Mouse (Mus musculus) neural tube, embryonic 12.5 days (tissue): ENCODE measurements around the gene Mrpl28. TPM values are rescaled to one million over a fixed set of nuclear protein-coding genes. Genes with fewer than 3 reads are reported as not detected.
"Not testable (repeated sequence)": the region's sequence is repeated elsewhere in the genome, so short reads cannot be mapped to it uniquely, and the experiment has no call there.

Experiments
- ATAC-seq: fragments of 200-750 bp; cut with Nextera tagmentation; 2 replicates; pipeline ENCODE4 v1.8.0; 2017; ENCODE audit warnings: low read depth, mild to moderate bottlenecking, moderate TSS enrichment, moderate library complexity; ENCODE audit not compliant: low FRiP score
- H3K27ac ChIP-seq: fragments of 300-500 bp; sonication (generic); 2 replicates; pipeline ENCODE4 v1.5.1; 2016
- H3K27me3 ChIP-seq: fragments of 300-500 bp; sonication (generic); replicated peaks from 2 replicates; pipeline ENCODE4 v1.6.1; 2016; ENCODE audit warnings: mild to moderate bottlenecking
- H3K36me3 ChIP-seq: fragments of 300-500 bp; sonication (generic); 2 replicates; pipeline ENCODE4 v1.6.1; 2016; ENCODE audit warnings: mild to moderate bottlenecking
- H3K4me1 ChIP-seq: fragments of 300-500 bp; sonication (generic); 2 replicates; pipeline ENCODE4 v1.6.1; 2016
- H3K4me2 ChIP-seq: fragments of 300-500 bp; sonication (generic); replicated peaks from 2 replicates; pipeline ENCODE4 v1.6.1; 2016; ENCODE audit warnings: mild to moderate bottlenecking
- H3K4me3 ChIP-seq: fragments of 300-500 bp; sonication (generic); 2 replicates; pipeline ENCODE4 v1.5.1; 2016
- H3K9ac ChIP-seq: fragments of 300-500 bp; sonication (generic); 2 replicates; pipeline ENCODE4 v1.6.1; 2016; ENCODE audit warnings: mild to moderate bottlenecking
- H3K9me3 ChIP-seq: fragments of 300-500 bp; sonication (generic); 2 replicates; pipeline ENCODE4 v1.6.1; 2016; ENCODE audit warnings: mild to moderate bottlenecking
- WGBS: fragments of 180-500 bp; shearing (Covaris S2); methylation state at CpG from one replicate; pipeline ENCODE4 v1.1.7; 2016; 5-methylcytosine and 5-hydroxymethylcytosine counted together
- polyA plus RNA-seq: library from polyadenylated mRNA; unstranded; fragments of >200 nt; fragmentation: Nextera tagmentation; extraction: Ambion mirVana; gene quantifications from 2 replicates; pipeline ENCODE4 v1.2.1, GENCODE M21; 2016

Gene Mrpl28
- 190 and 200 TPM in 2 replicates for polyA plus RNA-seq

GRCm38 (mm10) chr17:26123267-26123684 lies at the start of gene Mrpl28:
Mrpl28 (plus strand) TSS chr17:26123500.
- Histone ChIP-seq H3K27me3 (0 out of 2 replicates have a peak, but pooled peaks cover 9% of the 10 kb centered on the region), H3K27ac (no peak within 1 kb of the TSS), H3K9ac (peak within 1 kb of the TSS; percentile 77), H3K4me3 (peak within 1 kb of the TSS; percentile 89), H3K36me3 (peaks cover 31% of the 10 kb centered on the region), H3K9me3 (no peaks in the 10 kb centered on the region), H3K4me1 (peaks cover 15% of the 10 kb centered on the region), H3K4me2 (peak within 1 kb of the TSS; percentile 92)
- ATAC-seq: peak; percentile 68
- WGBS: under 1% methylated on average over 32 of the region's 32 CpGs

GRCm38 (mm10) chr17:26075246-26075645 lies 48.1 kb upstream of the Mrpl28 start:
- no peaks in the 10 kb centered on the region for H3K36me3 ChIP-seq
- H3K4me3 ChIP-seq: no peak overlapping the region
- peaks cover 7% of the 10 kb centered on the region for H3K27me3 ChIP-seq
- no peaks in the 10 kb centered on the region for H3K4me1 ChIP-seq
- H3K9me3 ChIP-seq: no peaks in the 10 kb centered on the region
- no peak overlapping the region for H3K27ac ChIP-seq
- 62% methylated on average over 3 of the region's 3 CpGs for WGBS
- no peak for ATAC-seq
- no peak overlapping the region for H3K9ac ChIP-seq
- H3K4me2 ChIP-seq: no peak overlapping the region

- Histone ChIP-seq H3K27ac (no peak overlapping the region), H3K36me3 (peaks cover 8% of the 10 kb centered on the region; the same call in 1 of the 2 replicates), H3K27me3 (no peaks in the 10 kb centered on the region), H3K4me3 (no peak overlapping the region), H3K9ac (no peak overlapping the region), H3K4me1 (no peaks in the 10 kb centered on the region), H3K9me3 (no peaks in the 10 kb centered on the region), H3K4me2 (no peak overlapping the region)
- 76% methylated on average over 2 of the region's 2 CpGs for WGBS
- no peak for ATAC-seq
Measured at GRCm38 (mm10) chr17:26078851-26079250, 44.4 kb upstream of the Mrpl28 start.

GRCm38 (mm10) chr17:26080867-26081266 lies 42.4 kb upstream of the Mrpl28 start:
- H3K4me1 ChIP-seq: no peaks in the 10 kb centered on the region
- no peak for ATAC-seq
- peaks cover 8% of the 10 kb centered on the region; the same call in 1 of the 2 replicates for H3K36me3 ChIP-seq
- no peak overlapping the region for H3K4me2 ChIP-seq
- no peaks in the 10 kb centered on the region for H3K9me3 ChIP-seq
- WGBS: 49% methylated on average over 2 of the region's 2 CpGs
- no peak overlapping the region for H3K4me3 ChIP-seq
- no peak overlapping the region for H3K9ac ChIP-seq
- no peaks in the 10 kb centered on the region for H3K27me3 ChIP-seq
- H3K27ac ChIP-seq: no peak overlapping the region

- no peak overlapping the region for H3K9ac ChIP-seq
- no peaks in the 10 kb centered on the region for H3K4me1 ChIP-seq
- H3K9me3 ChIP-seq: no peaks in the 10 kb centered on the region
- no peak overlapping the region for H3K4me3 ChIP-seq
- ATAC-seq: no peak
- no peak overlapping the region for H3K27ac ChIP-seq
- H3K36me3 ChIP-seq: peaks cover 6% of the 10 kb centered on the region
- WGBS: 93% methylated on average over 9 of the region's 9 CpGs
- H3K27me3 ChIP-seq: no peaks in the 10 kb centered on the region
- no peak overlapping the region for H3K4me2 ChIP-seq
Measured at GRCm38 (mm10) chr17:26087059-26087564, 36.2 kb upstream of the Mrpl28 start.

- WGBS: 2% methylated on average over 32 of the region's 32 CpGs
- H3K9ac ChIP-seq: peak within 1 kb of the TSS; percentile 69
- peaks cover 4% of the 10 kb centered on the region; the same call in 1 of the 2 replicates for H3K36me3 ChIP-seq
- H3K9me3 ChIP-seq: no peaks in the 10 kb centered on the region
- peak within 1 kb of the TSS; percentile 84 for H3K4me2 ChIP-seq
- ATAC-seq: peak; percentile 68
- peak within 1 kb of the TSS; percentile 26; the same call in 1 of the 2 replicates for H3K27ac ChIP-seq
- H3K4me3 ChIP-seq: peak within 1 kb of the TSS; percentile 50
- no peaks in the 10 kb centered on the region for H3K27me3 ChIP-seq
- no peaks in the 10 kb centered on the region for H3K4me1 ChIP-seq
Measured at GRCm38 (mm10) chr17:26089905-26090632, 33.2 kb upstream of the Mrpl28 start, which contains the start of gene Decr2. Decr2 (minus strand) TSS chr17:26090337.

GRCm38 (mm10) chr17:26094531-26095110 lies 28.7 kb upstream of the Mrpl28 start:
- WGBS: 29% methylated on average over 9 of the region's 9 CpGs
- no peaks in the 10 kb centered on the region for H3K9me3 ChIP-seq
- no peak for ATAC-seq
- no peak overlapping the region for H3K27ac ChIP-seq
- H3K4me2 ChIP-seq: peak overlapping the region; percentile 87
- H3K9ac ChIP-seq: peak overlapping the region; percentile 78
- H3K4me3 ChIP-seq: peak overlapping the region; percentile 56
- H3K36me3 ChIP-seq: peaks cover 4% of the 10 kb centered on the region; the same call in 1 of the 2 replicates
- H3K27me3 ChIP-seq: no peaks in the 10 kb centered on the region
- H3K4me1 ChIP-seq: no peaks in the 10 kb centered on the region

GRCm38 (mm10) chr17:26095121-26095740 lies 28.1 kb upstream of the Mrpl28 start, which contains the start of gene Nme4:
Nme4 (minus strand) TSS chr17:26095602.
- peak within 1 kb of the TSS; percentile 78 for H3K9ac ChIP-seq
- no peak within 1 kb of the TSS for H3K27ac ChIP-seq
- H3K27me3 ChIP-seq: no peaks in the 10 kb centered on the region
- peaks cover 4% of the 10 kb centered on the region; the same call in 1 of the 2 replicates for H3K36me3 ChIP-seq
- H3K4me2 ChIP-seq: peak within 1 kb of the TSS; percentile 87
- WGBS: 3% methylated on average over 47 of the region's 47 CpGs
- H3K9me3 ChIP-seq: no peaks in the 10 kb centered on the region
- peak within 1 kb of the TSS; percentile 56 for H3K4me3 ChIP-seq
- peak; percentile 64 for ATAC-seq
- H3K4me1 ChIP-seq: no peaks in the 10 kb centered on the region

GRCm38 (mm10) chr17:26098461-26098860 lies 24.8 kb upstream of the Mrpl28 start:
- Histone ChIP-seq H3K27me3 (no peaks in the 10 kb centered on the region), H3K4me1 (no peaks in the 10 kb centered on the region), H3K9ac (no peak overlapping the region), H3K27ac (no peak overlapping the region), H3K36me3 (no peaks in the 10 kb centered on the region), H3K9me3 (no peaks in the 10 kb centered on the region), H3K4me2 (no peak overlapping the region), H3K4me3 (no peak overlapping the region)
- ATAC-seq: no peak
- WGBS: 91% methylated on average over 7 of the region's 7 CpGs

- not testable (repeated sequence) for ATAC-seq
- 60% methylated on average over 3 of the region's 3 CpGs for WGBS
Measured at GRCm38 (mm10) chr17:26099316-26099715, 24.0 kb upstream of the Mrpl28 start.

GRCm38 (mm10) chr17:26100166-26100565 lies 23.1 kb upstream of the Mrpl28 start:
- no peak for ATAC-seq
- 54% methylated on average over 2 of the region's 2 CpGs for WGBS

More at GRCm38 (mm10) chr17:26099316-26099715, 24.0 kb upstream of the Mrpl28 start:
- not testable (repeated sequence) for H3K4me1 ChIP-seq, H3K4me2 ChIP-seq, H3K4me3 ChIP-seq, H3K9ac ChIP-seq, H3K27me3 ChIP-seq, H3K9me3 ChIP-seq, H3K36me3 ChIP-seq, H3K27ac ChIP-seq

GRCm38 (mm10) chr17:26101478-26101877 lies 21.8 kb upstream of the Mrpl28 start:
- Histone ChIP-seq H3K4me2 (no peak overlapping the region), H3K4me3 (no peak overlapping the region), H3K9me3 (no peaks in the 10 kb centered on the region), H3K4me1 (no peaks in the 10 kb centered on the region), H3K27ac (no peak overlapping the region), H3K36me3 (no peaks in the 10 kb centered on the region), H3K27me3 (no peaks in the 10 kb centered on the region), H3K9ac (no peak overlapping the region)
- ATAC-seq: no peak
- 38% methylated on average over 4 of the region's 4 CpGs for WGBS

More at GRCm38 (mm10) chr17:26100166-26100565, 23.1 kb upstream of the Mrpl28 start:
- no peaks in the 10 kb centered on the region for H3K36me3 ChIP-seq
- H3K4me1 ChIP-seq: no peaks in the 10 kb centered on the region
- no peak overlapping the region for H3K4me2 ChIP-seq
- no peak overlapping the region for H3K9ac ChIP-seq
- H3K9me3 ChIP-seq: no peaks in the 10 kb centered on the region
- no peak overlapping the region for H3K27ac ChIP-seq
- H3K27me3 ChIP-seq: no peaks in the 10 kb centered on the region
- no peak overlapping the region for H3K4me3 ChIP-seq
